Mouse (Mus musculus) embryonic fibroblast, embryonic 13.5 days (primary cell): ENCODE measurements around the gene Inpp5a. TPM values are rescaled to one million over a fixed set of nuclear protein-coding genes. Genes with fewer than 3 reads are reported as not detected.

Source experiments
- H3K27ac ChIP-seq: 2 replicates; pipeline ENCODE4 v1.5.1; 2012; ENCODE audit warnings: low read length, control low read depth, inconsistent platforms; ENCODE audit not compliant: insufficient read depth
- H3K4me1 ChIP-seq: 2 replicates; pipeline ENCODE4 v1.6.1; 2011; ENCODE audit warnings: low read length; ENCODE audit not compliant: control insufficient read depth, insufficient read depth
- H3K4me3 ChIP-seq: 2 replicates; pipeline ENCODE4 v1.5.1; 2011; ENCODE audit warnings: mild to moderate bottlenecking, control low read depth, low read length; ENCODE audit not compliant: insufficient read depth
- CTCF ChIP-seq: IDR thresholded peaks from 2 replicates; pipeline ENCODE4 v1.5.1; 2011; ENCODE audit warnings: mild to moderate bottlenecking, control low read depth, low read length, moderate library complexity, borderline replicate concordance; ENCODE audit not compliant: insufficient read depth
- POLR2A ChIP-seq: IDR thresholded peaks from 2 replicates; pipeline ENCODE4 v1.6.1; 2011; ENCODE audit warnings: low read depth, mild to moderate bottlenecking, control low read depth, low read length, moderate library complexity
- polyA plus RNA-seq: library from polyadenylated mRNA; stranded (reverse); fragments of >200 nt; gene quantifications from 2 replicates; pipeline ENCODE4 v1.2.4, GENCODE M21; 2011; ENCODE audit warnings: low read depth; ENCODE audit not compliant: missing spikeins, insufficient read length

Gene Inpp5a
- polyA plus RNA-seq, 1 experiment = 85.4 TPM

DNA sequence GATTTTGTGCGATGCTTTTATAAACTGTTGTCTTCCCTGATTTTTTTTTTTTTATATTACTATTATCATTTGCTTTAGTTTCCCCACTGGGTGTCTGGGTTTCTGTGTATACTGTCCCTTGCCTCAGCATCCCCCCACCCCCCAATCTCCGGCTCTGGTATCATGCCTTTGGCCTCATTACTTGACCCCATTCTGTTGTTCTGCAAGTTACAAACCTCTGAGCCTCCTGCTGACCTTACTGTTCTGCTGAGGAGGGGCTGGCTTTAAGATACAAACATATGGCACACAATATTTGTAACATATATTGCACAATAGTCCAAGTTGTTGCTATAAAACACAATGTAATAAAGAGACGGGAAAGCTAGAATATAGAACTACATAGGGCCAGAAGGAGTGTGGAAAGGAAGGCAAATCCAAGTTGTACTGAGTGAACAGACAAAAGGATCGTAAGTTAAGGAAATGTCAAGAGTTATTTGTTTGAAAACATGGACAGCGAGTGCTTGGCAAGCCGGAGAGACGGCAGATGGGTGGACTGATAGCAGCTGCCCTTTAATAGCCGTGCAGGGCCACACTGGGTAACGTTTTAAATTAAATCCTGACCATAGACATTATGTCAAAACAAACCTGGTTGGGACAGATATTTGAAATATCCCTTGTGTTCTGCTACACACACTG is 49.2 kb downstream of the Inpp5a start:
- Histone ChIP-seq H3K27ac (no peak overlapping the region), H3K4me3 (no peak overlapping the region), H3K4me1 (peaks cover 13% of the 10 kb centered on the region)
- TF ChIP-seq CTCF = no peak
- no peak for TF ChIP-seq POLR2A

DNA sequence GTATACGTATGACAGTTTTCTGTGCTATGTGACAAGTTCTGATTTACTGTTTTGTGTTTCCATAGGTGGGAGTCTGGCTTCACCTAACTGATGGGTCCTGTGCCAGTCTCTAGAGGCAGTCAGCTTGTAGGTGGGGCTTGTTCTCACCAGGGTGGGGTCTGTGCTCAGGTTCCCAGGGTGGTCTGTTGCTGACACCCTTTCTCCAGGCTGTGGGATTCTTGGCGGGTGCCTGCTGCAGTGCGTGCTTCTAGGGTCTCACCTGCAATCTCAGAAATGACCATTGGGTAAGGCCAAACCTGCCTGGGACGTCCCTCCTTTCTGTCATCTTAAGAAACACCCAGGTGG is 49.7 kb downstream of the Inpp5a start:
- Histone ChIP-seq H3K4me3 (no peak overlapping the region), H3K27ac (no peak overlapping the region), H3K4me1 (peaks cover 13% of the 10 kb centered on the region)
- no peak for TF ChIP-seq CTCF
- no peak for TF ChIP-seq POLR2A

DNA sequence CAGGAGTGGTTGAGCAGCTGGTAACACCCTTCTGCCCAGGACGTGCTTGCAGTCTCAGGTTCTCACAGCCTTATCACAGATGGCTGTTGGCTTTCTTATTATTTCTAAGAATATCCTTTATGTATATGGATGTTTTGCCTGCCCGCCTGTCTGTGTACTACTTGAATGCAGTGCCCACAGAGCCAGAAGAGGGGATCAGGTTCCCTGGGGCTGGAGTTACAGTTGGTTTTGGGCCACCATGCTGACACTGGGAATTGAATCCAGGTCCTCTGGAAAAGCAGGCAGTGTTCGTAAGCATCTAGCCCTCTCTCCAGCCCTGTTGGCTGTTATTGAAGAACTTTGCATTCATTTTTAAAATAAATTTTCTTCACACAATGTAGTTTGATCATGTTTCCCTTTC is 50.1 kb downstream of the Inpp5a start:
- TF ChIP-seq POLR2A = no peak
- Histone ChIP-seq H3K4me1 (peaks cover 14% of the 10 kb centered on the region), H3K27ac (no peak overlapping the region), H3K4me3 (no peak overlapping the region)

DNA sequence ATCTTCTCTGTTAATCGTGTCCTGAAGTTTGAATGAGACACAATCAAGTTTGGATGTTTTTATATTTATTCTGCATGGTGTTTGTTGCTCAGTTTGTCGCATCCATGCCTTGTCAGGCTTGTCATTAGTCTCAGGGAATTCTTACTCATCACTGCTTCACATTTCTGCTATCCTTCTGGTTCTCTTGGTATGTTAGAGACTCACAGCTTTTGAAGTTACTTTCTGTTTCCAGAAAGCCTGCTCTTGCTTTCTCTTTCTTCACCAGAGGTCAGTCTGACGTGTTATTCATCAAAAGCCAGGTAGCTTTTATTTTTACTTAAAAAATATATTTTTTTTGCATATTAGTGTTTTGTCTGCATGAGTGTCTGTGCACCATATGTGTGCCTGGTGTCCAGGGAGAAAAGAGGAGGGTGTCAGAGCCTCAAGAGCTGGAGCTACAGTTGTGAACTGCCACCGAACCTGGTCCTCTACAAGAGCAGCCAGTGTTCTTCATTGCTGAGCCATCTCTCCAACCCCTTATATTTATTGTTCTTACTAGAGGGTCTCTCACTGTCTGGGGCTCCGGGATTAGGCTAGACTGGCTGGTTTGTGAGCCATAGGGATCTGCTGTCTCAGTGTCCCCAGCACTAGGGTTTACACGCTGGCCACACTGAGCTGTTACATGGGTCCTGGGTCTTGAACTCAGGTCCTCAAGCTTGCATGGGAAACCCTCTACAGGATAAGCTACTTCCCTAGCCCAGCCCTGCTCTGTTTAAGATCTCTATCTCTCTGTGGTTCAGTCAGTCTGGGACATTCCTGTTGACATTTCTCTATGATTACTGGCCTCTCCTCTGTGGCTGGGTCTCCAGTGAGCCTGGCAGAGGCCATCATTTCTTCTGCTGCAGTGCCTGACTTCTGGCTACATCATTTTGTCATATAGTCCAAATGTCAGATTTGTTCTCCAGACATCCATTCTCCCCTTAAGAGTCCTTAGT is 51.3 kb downstream of the Inpp5a start:
- peaks cover 17% of the 10 kb centered on the region for H3K4me1 ChIP-seq
- H3K4me3 ChIP-seq = no peak overlapping the region
- TF ChIP-seq POLR2A (no peak), CTCF (no peak)
- H3K27ac ChIP-seq = peak overlapping the region; percentile 23

DNA sequence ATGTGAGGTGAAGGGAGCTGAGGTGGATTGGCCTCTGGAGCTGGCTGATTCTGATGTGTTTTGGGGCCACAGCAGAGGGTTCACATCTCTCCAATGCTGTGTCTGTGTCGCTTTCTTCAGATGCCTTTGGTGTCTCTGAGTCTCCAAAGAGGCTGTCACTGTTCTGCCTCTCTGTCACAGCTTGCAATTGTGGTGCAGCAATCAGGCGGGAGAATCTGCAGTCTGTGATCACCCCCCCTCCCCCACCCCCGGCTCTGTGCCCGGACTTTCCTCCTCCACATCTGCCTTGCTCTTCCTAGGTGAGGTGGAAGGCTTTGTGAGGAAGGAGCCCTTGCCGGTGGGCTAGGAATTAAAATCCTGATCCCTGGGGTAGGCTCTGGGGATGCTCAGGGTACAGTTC is 52.1 kb downstream of the Inpp5a start:
- peak overlapping the region; percentile 23 for H3K27ac ChIP-seq
- no peak overlapping the region for H3K4me3 ChIP-seq
- H3K4me1 ChIP-seq = peaks cover 17% of the 10 kb centered on the region
- no peak for TF ChIP-seq CTCF
- no peak for TF ChIP-seq POLR2A

DNA sequence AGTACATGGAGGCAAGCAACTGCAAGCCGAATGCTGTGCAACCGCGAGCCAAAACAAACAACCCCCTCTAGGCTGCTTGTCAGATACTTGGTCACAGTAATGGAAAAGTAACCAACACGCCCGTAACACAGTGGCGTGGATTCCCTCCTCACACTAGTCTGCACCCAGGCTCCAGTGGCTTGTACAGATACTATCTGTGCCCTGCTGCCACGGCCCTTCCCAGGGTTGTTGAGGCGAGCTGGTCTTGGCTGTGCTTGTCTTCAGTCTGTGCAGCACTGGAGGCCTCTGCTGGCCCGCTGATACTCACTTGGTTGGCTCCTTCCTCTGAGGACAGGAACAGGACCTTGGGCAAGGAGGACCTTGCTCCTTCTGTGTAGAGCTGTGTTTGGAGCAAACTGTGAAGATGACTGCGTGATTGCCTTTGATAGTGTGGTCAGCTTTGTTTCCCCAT is 52.9 kb downstream of the Inpp5a start:
- Histone ChIP-seq H3K4me3 (no peak overlapping the region), H3K27ac (no peak overlapping the region), H3K4me1 (peaks cover 17% of the 10 kb centered on the region)
- TF ChIP-seq POLR2A (no peak), CTCF (no peak)

DNA sequence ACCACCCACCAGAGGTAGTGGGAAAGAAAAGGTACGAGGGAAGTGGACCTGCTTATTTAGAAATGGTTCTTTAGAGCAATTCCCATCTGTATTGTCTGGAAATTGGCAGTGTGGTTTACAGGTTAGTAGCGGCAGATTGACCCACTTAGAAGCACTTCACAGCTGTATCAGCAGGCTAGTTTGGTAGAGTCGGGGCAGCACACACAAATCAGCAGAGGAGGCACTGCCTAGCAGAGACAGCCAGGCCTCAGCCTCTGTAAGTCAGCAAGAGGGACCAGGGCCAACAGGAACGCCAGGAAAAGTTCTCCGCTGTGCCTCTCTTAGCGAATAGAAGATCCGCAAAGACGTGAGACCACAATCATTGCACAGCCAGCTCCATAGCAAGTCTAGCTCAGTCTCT is 56.7 kb downstream of the Inpp5a start:
- TF ChIP-seq CTCF (no peak), POLR2A (no peak)
- no peak overlapping the region for H3K27ac ChIP-seq
- no peak overlapping the region for H3K4me3 ChIP-seq
- peaks cover 13% of the 10 kb centered on the region for H3K4me1 ChIP-seq

DNA sequence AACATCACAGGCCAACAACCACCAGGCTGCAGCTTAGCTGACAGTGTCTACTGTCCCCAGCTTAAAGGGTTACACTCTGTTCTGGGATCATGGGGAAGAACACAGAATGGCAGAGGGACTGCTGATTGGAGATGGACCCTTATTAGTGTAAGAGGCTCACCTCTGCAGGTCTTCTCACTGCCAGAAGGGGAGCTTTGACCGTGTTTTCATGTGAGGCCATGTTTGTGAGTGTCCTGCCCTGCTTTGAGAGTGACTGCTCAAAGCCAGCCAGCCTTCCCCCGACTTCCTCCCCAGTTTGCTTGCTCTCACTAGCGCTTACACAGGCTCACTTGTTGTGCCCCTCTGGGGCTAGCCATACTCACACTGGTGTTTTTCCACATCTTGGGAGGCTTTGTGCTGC is 58.5 kb downstream of the Inpp5a start:
- Histone ChIP-seq H3K27ac (no peak overlapping the region), H3K4me1 (peaks cover 4% of the 10 kb centered on the region), H3K4me3 (no peak overlapping the region)
- no peak for TF ChIP-seq CTCF

DNA sequence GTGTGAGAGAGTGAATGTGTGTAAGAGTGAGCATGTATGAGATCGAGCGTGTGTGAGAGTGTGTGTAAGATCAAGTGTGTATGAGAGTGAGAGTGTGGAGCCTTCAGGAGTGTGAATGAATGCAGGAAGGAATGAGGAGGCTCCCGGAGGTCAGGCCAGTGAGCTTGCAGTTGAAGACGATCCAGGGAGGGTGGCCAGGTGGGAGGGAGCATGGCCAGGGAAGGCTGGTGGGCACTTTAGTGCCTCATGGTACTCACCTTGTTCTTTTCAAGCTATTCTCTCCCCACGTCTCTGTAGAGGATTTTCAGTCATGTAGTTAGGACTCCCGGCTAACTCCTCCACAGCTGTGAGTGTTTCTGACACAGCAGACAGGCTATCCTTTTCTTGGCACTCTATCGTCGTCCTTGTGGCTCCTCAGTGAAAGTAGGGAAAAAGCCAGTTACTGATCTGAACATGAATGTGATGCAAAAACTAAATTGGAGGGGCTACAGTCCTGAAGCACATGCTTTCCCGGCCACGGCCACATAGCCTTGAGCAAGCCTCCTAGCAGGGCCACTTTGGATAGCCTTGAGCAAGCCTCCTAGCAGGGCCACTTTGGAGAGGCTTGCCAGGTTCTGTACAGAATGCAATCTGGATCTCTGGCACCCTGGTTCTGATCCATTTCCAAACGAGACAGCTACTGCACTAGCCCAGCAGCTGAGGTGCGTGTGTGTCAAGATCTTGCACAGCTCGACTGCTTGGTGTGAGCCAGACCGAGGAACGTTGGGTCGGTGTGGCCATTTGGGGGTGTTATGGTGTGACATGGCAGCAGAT is 61.5 kb downstream of the Inpp5a start:
- H3K27ac ChIP-seq = no peak overlapping the region
- H3K4me1 ChIP-seq = no peaks in the 10 kb centered on the region
- no peak for TF ChIP-seq POLR2A
- no peak for TF ChIP-seq CTCF

More for the DNA sequence above, 61.5 kb downstream of the Inpp5a start:
- no peak overlapping the region for H3K4me3 ChIP-seq
